Mouse (Mus musculus) kidney, adult 2 months (tissue): Measurements from ENCODE around the gene Slc41a3.

Source experiments
- CTCF ChIP-seq: fragments of 200-500 bp; conservative IDR thresholded peaks from 2 replicates; pipeline ENCODE4 v1.5.1; 2011; ENCODE audit warnings: low read depth, mild to moderate bottlenecking, control low read depth, low read length, moderate library complexity, mixed read lengths; ENCODE audit not compliant: insufficient read depth, insufficient read length
- POLR2A ChIP-seq: fragments of 200-500 bp; IDR thresholded peaks from one replicate; pipeline ENCODE4 v1.6.1; 2011; ENCODE audit warnings: low read depth, low read length, control low read depth

DNA sequence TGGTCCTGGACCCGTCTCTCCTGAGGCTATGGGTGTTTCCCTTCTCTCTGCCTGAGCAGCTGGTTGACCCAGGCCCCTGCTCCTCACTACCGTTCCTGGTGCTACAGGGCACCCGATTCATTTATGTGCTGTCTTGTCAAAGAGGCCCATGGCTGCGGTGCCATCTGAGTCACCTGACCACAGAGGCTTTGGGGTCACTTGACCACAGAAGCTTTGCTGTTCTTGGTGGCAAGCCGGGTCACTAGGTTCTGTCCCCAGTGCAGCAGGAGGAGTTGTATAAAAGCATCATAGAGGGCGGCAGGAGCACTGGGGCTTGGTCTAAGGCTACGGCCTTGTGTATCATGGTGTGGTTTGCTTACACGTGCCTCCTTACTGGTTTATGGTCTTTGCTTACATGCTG lies 8.8 kb downstream of the Slc41a3 start:
- TF ChIP-seq CTCF = no peak
- TF ChIP-seq POLR2A = no peak
